Mouse (Mus musculus) midbrain, postnatal 0 days (tissue): Measurements from ENCODE around the gene Clstn2. TPM values are rescaled to one million over a fixed set of nuclear protein-coding genes. Genes with fewer than 3 reads are reported as not detected.

Experiments used
- ATAC-seq: fragments of 200-750 bp; cut with Nextera tagmentation; 2 replicates; pipeline ENCODE4 v1.8.0; 2017; ENCODE audit warnings: moderate number of reproducible peaks, mild to moderate bottlenecking, moderate TSS enrichment, moderate library complexity; ENCODE audit not compliant: low FRiP score
- DNase-seq: peaks from one replicate; pipeline ENCODE4 v3.0.0-alpha.2; 2015; ENCODE audit warnings: low spot score
- H3K27ac ChIP-seq: fragments of 300-500 bp; sonication (generic); 2 replicates; pipeline ENCODE4 v1.5.1; 2014; ENCODE audit warnings: low read depth, mild to moderate bottlenecking, low read length, mixed read lengths
- H3K27me3 ChIP-seq: fragments of 300-500 bp; sonication (generic); 2 replicates; pipeline ENCODE4 v1.6.1; 2014; ENCODE audit warnings: low read length, control low read depth, mixed read lengths; ENCODE audit not compliant: insufficient read depth
- H3K36me3 ChIP-seq: fragments of 300-500 bp; sonication (generic); 2 replicates; pipeline ENCODE4 v1.6.1; 2014; ENCODE audit warnings: low read length, control low read depth, mixed read lengths; ENCODE audit not compliant: insufficient read depth
- H3K4me1 ChIP-seq: fragments of 300-500 bp; sonication (generic); 2 replicates; pipeline ENCODE4 v1.6.1; 2014; ENCODE audit warnings: mild to moderate bottlenecking, control low read depth, antibody characterized with exemption, low read length, mixed read lengths; ENCODE audit not compliant: insufficient read depth
- H3K4me2 ChIP-seq: fragments of 300-500 bp; sonication (generic); 2 replicates; pipeline ENCODE4 v1.6.1; 2014; ENCODE audit warnings: low read depth, mild to moderate bottlenecking, low read length, mixed read lengths; ENCODE audit not compliant: poor library complexity, severe bottlenecking
- H3K4me3 ChIP-seq: fragments of 300-500 bp; sonication (generic); 2 replicates; pipeline ENCODE4 v1.5.1; 2014; ENCODE audit warnings: low read depth, mild to moderate bottlenecking, low read length, moderate library complexity
- H3K9ac ChIP-seq: fragments of 300-500 bp; sonication (generic); replicated peaks from 2 replicates; pipeline ENCODE4 v1.6.1; 2014; ENCODE audit warnings: mild to moderate bottlenecking, low read length, moderate library complexity, mixed read lengths; ENCODE audit not compliant: poor library complexity, severe bottlenecking
- H3K9me3 ChIP-seq: fragments of 300-500 bp; sonication (generic); 2 replicates; pipeline ENCODE4 v1.6.1; 2016; ENCODE audit warnings: low read length, control low read depth
- CTCF ChIP-seq: IDR thresholded peaks from 2 replicates; pipeline ENCODE4 v1.5.1; 2016; ENCODE audit warnings: antibody characterized with exemption, mild to moderate bottlenecking
- WGBS: fragments of 180-500 bp; shearing (Covaris S2); extraction: QIAGEN DNeasy Blood & Tissue Kit; methylation state at CpG from one replicate; pipeline ENCODE4 v1.1.7; 2014; 5-methylcytosine and 5-hydroxymethylcytosine counted together
- polyA plus RNA-seq: library from polyadenylated mRNA; unstranded; fragments of >200 nt; fragmentation: Nextera tagmentation; extraction: Ambion mirVana; gene quantifications from 2 replicates; pipeline ENCODE4 v1.2.1, GENCODE M21; 2015
- total RNA-seq: library from RNA; depleted of rRNA; stranded (reverse); fragments of >200 nt; gene quantifications from 2 replicates; pipeline ENCODE4 v1.2.3, GENCODE M21; 2014

Clstn2 gene
- total and polyA plus RNA-seq, 2 experiments from 2014 or later, result 9.2 to 45.7 TPM

DNA sequence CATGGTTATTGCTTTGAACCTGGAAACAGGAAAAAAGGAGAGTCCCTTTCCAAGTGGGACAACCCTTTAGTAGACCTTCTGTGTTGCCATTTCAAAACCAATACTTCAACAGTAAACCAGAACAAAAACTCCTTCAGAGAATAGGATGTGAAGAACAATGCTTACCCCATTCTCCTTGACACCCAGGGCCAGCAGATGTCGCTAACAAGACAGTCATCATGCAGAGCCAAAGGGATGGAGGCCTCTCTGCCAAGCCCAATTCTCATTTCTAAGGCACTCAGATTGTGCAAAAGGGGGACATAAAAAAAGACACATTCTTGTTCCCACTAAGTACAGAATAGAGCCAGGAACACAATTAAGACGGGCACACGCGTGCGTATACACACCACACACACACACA lies 16.4 kb downstream of the Clstn2 start:
- H3K27ac ChIP-seq, result no peak overlapping the region
- no peaks in the 10 kb centered on the region for H3K9me3 ChIP-seq
- WGBS, result 81% methylated on average over 5 of the region's 5 CpGs
- H3K4me2 ChIP-seq, result no peak overlapping the region
- no peak overlapping the region for H3K4me3 ChIP-seq
- TF ChIP-seq CTCF, result peak; percentile 53
- ATAC-seq, result no peak
- no peaks in the 10 kb centered on the region for H3K4me1 ChIP-seq
- H3K27me3 ChIP-seq, result no peaks in the 10 kb centered on the region
- no peaks in the 10 kb centered on the region for H3K36me3 ChIP-seq
- DNase-seq, result peak; percentile 31
- H3K9ac ChIP-seq, result no peak overlapping the region

DNA sequence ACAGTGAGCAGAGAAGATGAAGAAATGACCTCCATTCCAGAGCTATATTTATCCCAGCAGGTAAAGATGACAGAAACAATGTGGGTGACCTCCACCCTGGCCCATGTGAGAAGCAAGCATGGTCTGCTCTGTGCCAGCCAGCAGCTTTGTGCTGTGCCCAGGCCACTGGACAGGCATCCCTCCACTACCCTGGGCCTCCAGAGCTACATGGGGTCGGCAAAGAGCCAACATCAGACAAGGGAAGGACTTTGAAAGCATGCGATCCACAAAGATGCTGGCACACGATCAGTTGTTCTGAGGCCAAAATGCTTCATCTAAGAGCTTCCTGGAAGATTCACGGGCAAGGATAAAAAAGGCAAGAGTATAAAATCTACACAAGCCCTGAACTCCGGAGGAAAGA lies 36.6 kb downstream of the Clstn2 start:
- Histone ChIP-seq H3K4me3 (no peak overlapping the region), H3K4me2 (no peak overlapping the region), H3K4me1 (no peaks in the 10 kb centered on the region), H3K27me3 (no peaks in the 10 kb centered on the region), H3K9me3 (no peaks in the 10 kb centered on the region), H3K27ac (no peak overlapping the region), H3K9ac (no peak overlapping the region), H3K36me3 (no peaks in the 10 kb centered on the region)
- WGBS, result 68% methylated on average over 5 of the region's 5 CpGs
- peak; percentile 83 for DNase-seq
- no peak for TF ChIP-seq CTCF
- peak; percentile 47; the same call in 1 of the 2 replicates for ATAC-seq

DNA sequence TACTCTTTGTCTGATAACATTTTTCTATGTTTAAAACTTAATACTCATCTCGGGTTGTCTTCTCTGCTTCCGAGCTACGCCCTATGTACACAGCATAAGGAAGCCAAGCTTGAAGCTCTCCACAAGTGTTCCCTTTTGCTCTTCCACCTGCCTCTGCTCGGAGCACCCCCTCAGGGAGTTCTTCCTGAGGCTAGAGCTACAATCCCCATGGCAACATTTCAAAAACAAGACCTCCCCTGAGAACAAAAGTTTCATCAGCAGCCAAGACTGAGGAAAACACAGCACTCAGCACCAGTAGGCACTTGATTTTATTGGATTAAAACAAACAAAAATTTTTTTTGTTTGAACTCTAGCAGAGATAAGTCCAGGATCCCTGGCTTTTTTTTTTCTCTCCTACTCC lies 37.3 kb downstream of the Clstn2 start:
- Histone ChIP-seq H3K4me3 (no peak overlapping the region), H3K9ac (no peak overlapping the region), H3K36me3 (no peaks in the 10 kb centered on the region), H3K4me1 (no peaks in the 10 kb centered on the region), H3K27ac (no peak overlapping the region), H3K9me3 (no peaks in the 10 kb centered on the region), H3K4me2 (no peak overlapping the region), H3K27me3 (no peaks in the 10 kb centered on the region)
- no peak for TF ChIP-seq CTCF
- 34% methylated on average over 4 of the region's 4 CpGs for WGBS
- peak; percentile 61 for DNase-seq
- no peak for ATAC-seq

DNA sequence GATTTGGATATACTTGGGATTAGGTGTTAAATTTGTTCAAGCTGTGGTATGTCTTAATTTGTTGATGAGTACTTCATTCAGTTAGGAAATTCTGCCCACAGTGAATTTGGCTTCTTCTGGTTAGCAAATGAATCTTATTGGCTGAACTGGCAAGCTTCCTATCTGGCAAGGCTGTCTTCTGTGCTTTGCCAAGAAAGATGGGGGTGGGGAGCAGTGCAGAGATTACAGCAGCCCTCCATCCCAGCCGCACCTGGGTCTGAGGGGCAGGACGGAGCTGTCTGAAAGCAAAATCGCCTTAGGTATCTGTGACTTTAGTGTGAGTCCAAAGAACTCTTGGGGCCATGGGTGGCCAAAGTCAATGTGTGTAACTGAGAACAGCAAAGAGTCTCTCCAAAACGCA lies 40.9 kb downstream of the Clstn2 start:
- Histone ChIP-seq H3K9me3 (no peaks in the 10 kb centered on the region), H3K27me3 (no peaks in the 10 kb centered on the region), H3K36me3 (no peaks in the 10 kb centered on the region), H3K4me3 (no peak overlapping the region), H3K9ac (no peak overlapping the region), H3K4me1 (no peaks in the 10 kb centered on the region), H3K4me2 (no peak overlapping the region), H3K27ac (no peak overlapping the region)
- 46% methylated on average over 4 of the region's 4 CpGs for WGBS
- no peak for TF ChIP-seq CTCF
- DNase-seq (peak; percentile 62), ATAC-seq (no peak)

DNA sequence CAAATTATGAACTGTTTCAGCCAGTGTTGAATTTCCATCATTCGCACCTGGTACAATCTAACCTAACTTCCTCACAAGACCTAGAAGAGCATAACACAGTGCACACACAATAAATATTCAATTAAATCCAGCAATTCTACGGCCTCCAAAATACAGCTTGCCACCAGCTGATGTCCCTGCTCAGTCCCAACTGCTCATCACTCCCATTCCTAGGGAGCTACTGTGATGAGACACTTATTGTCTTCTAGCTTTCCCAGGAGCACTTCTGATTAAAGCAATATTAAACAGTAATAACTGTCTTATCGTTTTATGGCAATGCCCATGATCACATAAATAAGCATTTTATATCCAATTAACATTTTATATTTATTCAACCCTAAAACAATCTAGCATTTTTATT lies 55.6 kb downstream of the Clstn2 start:
- H3K27ac ChIP-seq, result no peak overlapping the region
- no peaks in the 10 kb centered on the region for H3K9me3 ChIP-seq
- WGBS, result 80% methylated on average over 3 of the region's 3 CpGs
- no peak overlapping the region for H3K4me3 ChIP-seq
- no peaks in the 10 kb centered on the region for H3K36me3 ChIP-seq
- H3K9ac ChIP-seq, result no peak overlapping the region
- H3K27me3 ChIP-seq, result no peaks in the 10 kb centered on the region
- no peak overlapping the region for H3K4me2 ChIP-seq
- H3K4me1 ChIP-seq, result no peaks in the 10 kb centered on the region
- TF ChIP-seq CTCF, result no peak
- DNase-seq (no peak), ATAC-seq (no peak)

DNA sequence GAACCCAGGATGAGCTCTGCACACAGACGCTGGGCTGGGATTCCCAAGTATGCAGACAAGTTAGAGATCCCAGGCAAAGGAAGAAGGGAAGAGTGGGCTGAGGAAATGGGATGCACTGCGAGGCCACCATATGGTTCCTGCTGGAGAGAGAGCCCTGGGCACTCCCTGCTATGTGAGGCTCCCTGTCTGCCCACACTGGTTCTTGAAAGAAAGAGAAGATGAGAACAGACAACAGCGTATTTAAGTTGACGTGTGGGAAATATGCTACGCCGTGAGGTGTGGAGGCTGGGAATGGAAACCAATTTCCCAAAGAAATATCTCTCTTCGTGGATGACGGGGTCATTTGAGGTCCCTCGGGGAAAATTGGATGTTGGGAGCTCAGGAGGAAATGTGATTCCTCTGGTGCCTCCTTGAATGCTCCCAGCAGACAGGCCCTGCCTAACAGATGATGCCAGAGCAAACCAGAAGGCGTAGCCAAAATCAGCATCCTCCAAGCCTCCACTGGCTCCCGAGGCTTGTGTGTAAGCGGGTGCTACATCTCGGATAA lies 58.1 kb downstream of the Clstn2 start:
- DNase-seq, result peak; percentile 14
- no peak overlapping the region for H3K27ac ChIP-seq
- no peaks in the 10 kb centered on the region for H3K36me3 ChIP-seq
- no peak overlapping the region for H3K4me3 ChIP-seq
- 85% methylated on average over 13 of the region's 13 CpGs for WGBS
- TF ChIP-seq CTCF, result no peak
- H3K9me3 ChIP-seq, result no peaks in the 10 kb centered on the region
- H3K9ac ChIP-seq, result no peak overlapping the region
- H3K4me1 ChIP-seq, result no peaks in the 10 kb centered on the region
- H3K27me3 ChIP-seq, result no peaks in the 10 kb centered on the region
- ATAC-seq, result no peak
- no peak overlapping the region for H3K4me2 ChIP-seq
